Mouse (Mus musculus): Measurements from ENCODE around the gene Kif5a. TPM values are rescaled to one million over a fixed set of nuclear protein-coding genes. Genes with fewer than 3 reads are reported as not detected.

The Kif5a gene
- total and polyA plus RNA-seq, 3 experiments, result 0.34 to 2.2 (median 0.45) TPM

GRCm38 (mm10) chr10:127211414-127211854 is 51.7 kb downstream of the Kif5a start, which contains the start of gene Pip4k2c:
Gene Pip4k2c (minus strand): TSS chr10:127211585.
- 1% methylated on average over 47 of the region's 47 CpGs for WGBS
- intact Hi-C loops (cut with DNase I), result loop anchor here (5.0 kb wide), 1 partner anchor 34 kb away; no protein-coding TSS in a partner anchor
- Histone ChIP-seq H3K27me3 (ENCODE audit: control insufficient read depth, insufficient read depth, low read length) (no peaks in the 10 kb centered on the region), H3K4me3 (peak within 1 kb of the TSS; percentile 89), H3K9ac (ENCODE audit: low read depth, low read length) (peak within 1 kb of the TSS; percentile 73), H3K36me3 (ENCODE audit: control insufficient read depth, insufficient read depth, low read length) (no peaks in the 10 kb centered on the region), H3K79me2 (replicated peaks; ENCODE audit: control insufficient read depth, insufficient read depth, low read length) (no peaks in the 10 kb centered on the region; the same call in 1 of the 2 replicates), H3K27ac (peak within 1 kb of the TSS; percentile 70), H3K4me1 (ENCODE audit: control insufficient read depth, insufficient read depth, low read length) (peaks cover 4% of the 10 kb centered on the region)
- TF ChIP-seq POLR2A (IDR thresholded peaks at IDR 0.05; ENCODE audit: insufficient read depth, low read depth, low read length) (no peak; the same call in none of the 2 replicates), EP300 (IDR thresholded peaks at IDR 0.05; ENCODE audit: insufficient read depth, low read depth, low read length) (no peak)
- peak; percentile 94 for DNase-seq

GRCm38 (mm10) chr10:127210961-127211405 is 52.2 kb downstream of the Kif5a start:
- Histone ChIP-seq H3K9ac (ENCODE audit: low read depth, low read length) (peak overlapping the region; percentile 73), H3K79me2 (replicated peaks; ENCODE audit: control insufficient read depth, insufficient read depth, low read length) (no peaks in the 10 kb centered on the region; the same call in 1 of the 2 replicates), H3K4me1 (ENCODE audit: control insufficient read depth, insufficient read depth, low read length) (peaks cover 4% of the 10 kb centered on the region), H3K36me3 (ENCODE audit: control insufficient read depth, insufficient read depth, low read length) (no peaks in the 10 kb centered on the region), H3K27ac (peak overlapping the region; percentile 70), H3K4me3 (peak overlapping the region; percentile 89), H3K27me3 (ENCODE audit: control insufficient read depth, insufficient read depth, low read length) (no peaks in the 10 kb centered on the region)
- WGBS, result 1% methylated on average over 25 of the region's 25 CpGs
- TF ChIP-seq CTCF (IDR thresholded peaks at IDR 0.05), result no peak
- no peak for TF ChIP-seq POLR2A (IDR thresholded peaks at IDR 0.05; ENCODE audit: insufficient read depth, low read depth, low read length)
- TF ChIP-seq EP300 (IDR thresholded peaks at IDR 0.05; ENCODE audit: insufficient read depth, low read depth, low read length), result no peak
- DNase-seq, result no peak
- intact Hi-C loops (cut with DNase I), result loop anchor here (5.0 kb wide), 1 partner anchor 34 kb away; no protein-coding TSS in a partner anchor

GRCm38 (mm10) chr10:127209928-127210570 is 53.1 kb downstream of the Kif5a start:
- no peaks in the 10 kb centered on the region for H3K27me3 ChIP-seq (ENCODE audit: control insufficient read depth, insufficient read depth, low read length)
- DNase-seq, result no peak
- H3K4me1 ChIP-seq (ENCODE audit: control insufficient read depth, insufficient read depth, low read length), result peaks cover 4% of the 10 kb centered on the region
- no peaks in the 10 kb centered on the region; the same call in 1 of the 2 replicates for H3K79me2 ChIP-seq (replicated peaks; ENCODE audit: control insufficient read depth, insufficient read depth, low read length)
- intact Hi-C loops (cut with DNase I), result loop anchor here (5.0 kb wide), 1 partner anchor 33 kb away; no protein-coding TSS in a partner anchor
- H3K9ac ChIP-seq (ENCODE audit: low read depth, low read length), result peak overlapping the region; percentile 10; the same call in 1 of the 2 replicates
- no peak overlapping the region for H3K27ac ChIP-seq
- no peak overlapping the region; the same call in 1 of the 2 replicates for H3K4me3 ChIP-seq
- H3K36me3 ChIP-seq (ENCODE audit: control insufficient read depth, insufficient read depth, low read length), result no peaks in the 10 kb centered on the region
- TF ChIP-seq CTCF (IDR thresholded peaks at IDR 0.05) (no peak), POLR2A (IDR thresholded peaks at IDR 0.05; ENCODE audit: insufficient read depth, low read depth, low read length) (no peak), EP300 (IDR thresholded peaks at IDR 0.05; ENCODE audit: insufficient read depth, low read depth, low read length) (no peak)
- 80% methylated on average over 13 of the region's 13 CpGs for WGBS

- DNase-seq, result no peak
- Histone ChIP-seq H3K4me3 (no peak overlapping the region), H3K9ac (ENCODE audit: low read depth, low read length) (no peak overlapping the region), H3K36me3 (ENCODE audit: control insufficient read depth, insufficient read depth, low read length) (no peaks in the 10 kb centered on the region), H3K4me1 (ENCODE audit: control insufficient read depth, insufficient read depth, low read length) (peaks cover 4% of the 10 kb centered on the region), H3K27ac (no peak overlapping the region), H3K79me2 (replicated peaks; ENCODE audit: control insufficient read depth, insufficient read depth, low read length) (no peaks in the 10 kb centered on the region; the same call in 1 of the 2 replicates), H3K27me3 (ENCODE audit: control insufficient read depth, insufficient read depth, low read length) (no peaks in the 10 kb centered on the region)
- TF ChIP-seq EP300 (IDR thresholded peaks at IDR 0.05; ENCODE audit: insufficient read depth, low read depth, low read length) (no peak), CTCF (IDR thresholded peaks at IDR 0.05) (no peak), POLR2A (IDR thresholded peaks at IDR 0.05; ENCODE audit: insufficient read depth, low read depth, low read length) (no peak)
- intact Hi-C loops (cut with DNase I), result no loop called here
- WGBS, result 58% methylated on average over 4 of the region's 4 CpGs
Measured at GRCm38 (mm10) chr10:127208921-127209320, 54.2 kb downstream of the Kif5a start.

- H3K4me3 ChIP-seq, result no peak overlapping the region
- 67% methylated on average over 10 of the region's 10 CpGs for WGBS
- H3K36me3 ChIP-seq (ENCODE audit: control insufficient read depth, insufficient read depth, low read length), result no peaks in the 10 kb centered on the region
Measured at GRCm38 (mm10) chr10:127205373-127205772, 57.8 kb downstream of the Kif5a start.

GRCm38 (mm10) chr10:127204589-127204988 is 58.6 kb downstream of the Kif5a start:
- intact Hi-C loops (cut with DNase I), result no loop called here
- H3K36me3 ChIP-seq (ENCODE audit: control insufficient read depth, insufficient read depth, low read length), result no peaks in the 10 kb centered on the region

More at GRCm38 (mm10) chr10:127205373-127205772, 57.8 kb downstream of the Kif5a start:
- Histone ChIP-seq H3K27ac (no peak overlapping the region), H3K4me1 (ENCODE audit: control insufficient read depth, insufficient read depth, low read length) (peaks cover under 1% of the 10 kb centered on the region), H3K9ac (ENCODE audit: low read depth, low read length) (no peak overlapping the region), H3K27me3 (ENCODE audit: control insufficient read depth, insufficient read depth, low read length) (no peaks in the 10 kb centered on the region), H3K79me2 (replicated peaks; ENCODE audit: control insufficient read depth, insufficient read depth, low read length) (no peaks in the 10 kb centered on the region; the same call in 1 of the 2 replicates)
- TF ChIP-seq CTCF (IDR thresholded peaks at IDR 0.05), result no peak
- no peak for TF ChIP-seq POLR2A (IDR thresholded peaks at IDR 0.05; ENCODE audit: insufficient read depth, low read depth, low read length)
- no peak for TF ChIP-seq EP300 (IDR thresholded peaks at IDR 0.05; ENCODE audit: insufficient read depth, low read depth, low read length)
- intact Hi-C loops (cut with DNase I), result no loop called here
- no peak for DNase-seq

More at GRCm38 (mm10) chr10:127204589-127204988, 58.6 kb downstream of the Kif5a start:
- Histone ChIP-seq H3K4me1 (ENCODE audit: control insufficient read depth, insufficient read depth, low read length) (no peaks in the 10 kb centered on the region), H3K27me3 (ENCODE audit: control insufficient read depth, insufficient read depth, low read length) (no peaks in the 10 kb centered on the region), H3K4me3 (no peak overlapping the region), H3K9ac (ENCODE audit: low read depth, low read length) (no peak overlapping the region), H3K27ac (no peak overlapping the region), H3K79me2 (replicated peaks; ENCODE audit: control insufficient read depth, insufficient read depth, low read length) (no peaks in the 10 kb centered on the region)
- TF ChIP-seq CTCF (IDR thresholded peaks at IDR 0.05) (no peak), EP300 (IDR thresholded peaks at IDR 0.05; ENCODE audit: insufficient read depth, low read depth, low read length) (no peak), POLR2A (IDR thresholded peaks at IDR 0.05; ENCODE audit: insufficient read depth, low read depth, low read length) (no peak)
- no peak for DNase-seq
- 93% methylated on average over 5 of the region's 5 CpGs for WGBS
